Mouse (Mus musculus): ENCODE measurements at regions not wholly inside any gene's neighbourhood (a gene's known extent, or its start where the extent isn't known, plus 50 kb on each side); places are given as distances from the start of the nearest gene placed in this dataset.

GRCm38 (mm10) chr13:112166338-112166802, 121.9 kb upstream of the Ankrd55 start:
- H3K9ac ChIP-seq, result no peak overlapping the region
- H3K4me1 ChIP-seq (replicated peaks), result no peaks in the 10 kb centered on the region
- H3K4me3 ChIP-seq (replicated peaks), result no peak overlapping the region
- no peak for ATAC-seq (ENCODE audit: low read depth)
- H3K9me3 ChIP-seq (replicated peaks), result no peaks in the 10 kb centered on the region
- WGBS (ENCODE audit: insufficient replicate concordance), result 39% methylated on average over 10 of the region's 10 CpGs
- H3K4me2 ChIP-seq, result no peak overlapping the region
- no peak for DNase-seq
- H3K36me3 ChIP-seq, result no peaks in the 10 kb centered on the region
- H3K27me3 ChIP-seq, result no peaks in the 10 kb centered on the region
- H3K27ac ChIP-seq, result no peak overlapping the region

GRCm38 (mm10) chr13:112168468-112168867, 119.8 kb upstream of the Ankrd55 start:
- Histone ChIP-seq H3K27ac (no peak overlapping the region), H3K27me3 (no peaks in the 10 kb centered on the region), H3K4me3 (replicated peaks) (no peak overlapping the region), H3K9me3 (replicated peaks) (no peaks in the 10 kb centered on the region), H3K4me2 (no peak overlapping the region), H3K36me3 (no peaks in the 10 kb centered on the region), H3K4me1 (replicated peaks) (no peaks in the 10 kb centered on the region), H3K9ac (no peak overlapping the region)
- ATAC-seq (ENCODE audit: low read depth), result no peak
- WGBS (ENCODE audit: insufficient replicate concordance), result 43% methylated on average over 3 of the region's 3 CpGs
- no peak for DNase-seq

- DNase-seq, result no peak
- no peaks in the 10 kb centered on the region for H3K27me3 ChIP-seq
- WGBS (ENCODE audit: insufficient replicate concordance), result 69% methylated on average over 3 of the region's 3 CpGs
- no peak for ATAC-seq (ENCODE audit: low read depth)
- H3K4me1 ChIP-seq (replicated peaks), result no peaks in the 10 kb centered on the region
- no peak overlapping the region for H3K27ac ChIP-seq
- no peak overlapping the region for H3K9ac ChIP-seq
- no peak overlapping the region for H3K4me3 ChIP-seq (replicated peaks)
- H3K4me2 ChIP-seq, result no peak overlapping the region
- H3K9me3 ChIP-seq (replicated peaks), result no peaks in the 10 kb centered on the region
- H3K36me3 ChIP-seq, result no peaks in the 10 kb centered on the region
Measured at GRCm38 (mm10) chr13:112170872-112171271, 117.4 kb upstream of the Ankrd55 start.

- Histone ChIP-seq H3K4me3 (replicated peaks) (no peak overlapping the region), H3K4me1 (replicated peaks) (no peaks in the 10 kb centered on the region), H3K9ac (no peak overlapping the region), H3K27ac (no peak overlapping the region), H3K9me3 (replicated peaks) (no peaks in the 10 kb centered on the region), H3K27me3 (no peaks in the 10 kb centered on the region), H3K4me2 (no peak overlapping the region), H3K36me3 (no peaks in the 10 kb centered on the region)
- no peak for DNase-seq
- no peak for ATAC-seq (ENCODE audit: low read depth)
- 71% methylated on average over 11 of the region's 11 CpGs for WGBS (ENCODE audit: insufficient replicate concordance)
Measured at GRCm38 (mm10) chr13:112171940-112172715, 116.1 kb upstream of the Ankrd55 start.

GRCm38 (mm10) chr13:112173973-112174372, 114.3 kb upstream of the Ankrd55 start:
- no peak overlapping the region for H3K27ac ChIP-seq
- 72% methylated on average over 8 of the region's 8 CpGs for WGBS (ENCODE audit: insufficient replicate concordance)
- ATAC-seq (ENCODE audit: low read depth) (no peak), DNase-seq (no peak)
- H3K36me3 ChIP-seq, result no peaks in the 10 kb centered on the region
- no peak overlapping the region for H3K9ac ChIP-seq
- no peaks in the 10 kb centered on the region for H3K4me1 ChIP-seq (replicated peaks)
- H3K4me2 ChIP-seq, result no peak overlapping the region
- H3K27me3 ChIP-seq, result no peaks in the 10 kb centered on the region
- H3K4me3 ChIP-seq (replicated peaks), result no peak overlapping the region
- no peaks in the 10 kb centered on the region for H3K9me3 ChIP-seq (replicated peaks)

- H3K36me3 ChIP-seq, result no peaks in the 10 kb centered on the region
- H3K27ac ChIP-seq, result no peak overlapping the region
- H3K4me2 ChIP-seq, result no peak overlapping the region
- no peak overlapping the region for H3K4me3 ChIP-seq (replicated peaks)
- H3K27me3 ChIP-seq, result no peaks in the 10 kb centered on the region
- no peaks in the 10 kb centered on the region for H3K4me1 ChIP-seq (replicated peaks)
- DNase-seq (no peak), ATAC-seq (ENCODE audit: low read depth) (no peak)
- no peaks in the 10 kb centered on the region for H3K9me3 ChIP-seq (replicated peaks)
- 67% methylated on average over 4 of the region's 4 CpGs for WGBS (ENCODE audit: insufficient replicate concordance)
- H3K9ac ChIP-seq, result no peak overlapping the region
Measured at GRCm38 (mm10) chr13:112178031-112178430, 110.2 kb upstream of the Ankrd55 start.

GRCm38 (mm10) chr13:112183996-112184395, 104.3 kb upstream of the Ankrd55 start:
- no peaks in the 10 kb centered on the region for H3K4me1 ChIP-seq (replicated peaks)
- no peaks in the 10 kb centered on the region for H3K36me3 ChIP-seq
- no peak for DNase-seq
- H3K4me3 ChIP-seq (replicated peaks), result no peak overlapping the region
- H3K27ac ChIP-seq, result no peak overlapping the region
- H3K4me2 ChIP-seq, result no peak overlapping the region
- ATAC-seq (ENCODE audit: low read depth), result no peak
- H3K27me3 ChIP-seq, result no peaks in the 10 kb centered on the region
- H3K9ac ChIP-seq, result no peak overlapping the region
- WGBS (ENCODE audit: insufficient replicate concordance), result 70% methylated on average over 10 of the region's 10 CpGs
- H3K9me3 ChIP-seq (replicated peaks), result no peaks in the 10 kb centered on the region

GRCm38 (mm10) chr13:112185116-112185515, 103.1 kb upstream of the Ankrd55 start:
- Histone ChIP-seq H3K9ac (no peak overlapping the region), H3K36me3 (no peaks in the 10 kb centered on the region), H3K4me1 (replicated peaks) (0 out of 2 replicates have a peak, but pooled peaks cover 5% of the 10 kb centered on the region), H3K4me2 (no peak overlapping the region), H3K4me3 (replicated peaks) (no peak overlapping the region), H3K27ac (no peak overlapping the region), H3K27me3 (no peaks in the 10 kb centered on the region), H3K9me3 (replicated peaks) (no peaks in the 10 kb centered on the region)
- no peak for DNase-seq
- WGBS (ENCODE audit: insufficient replicate concordance), result 33% methylated on average over 9 of the region's 12 CpGs
- no peak for ATAC-seq (ENCODE audit: low read depth)

- Histone ChIP-seq H3K4me1 (replicated peaks) (0 out of 2 replicates have a peak, but pooled peaks cover 5% of the 10 kb centered on the region), H3K36me3 (no peaks in the 10 kb centered on the region), H3K4me2 (no peak overlapping the region), H3K27ac (no peak overlapping the region), H3K4me3 (replicated peaks) (no peak overlapping the region), H3K9me3 (replicated peaks) (no peaks in the 10 kb centered on the region), H3K9ac (no peak overlapping the region), H3K27me3 (no peaks in the 10 kb centered on the region)
- ATAC-seq (ENCODE audit: low read depth) (no peak), DNase-seq (no peak)
- 37% methylated on average over 3 of the region's 3 CpGs for WGBS (ENCODE audit: insufficient replicate concordance)
Measured at GRCm38 (mm10) chr13:112187226-112187625, 101.0 kb upstream of the Ankrd55 start.

- 0 out of 2 replicates have a peak, but pooled peaks cover 9% of the 10 kb centered on the region for H3K4me1 ChIP-seq (replicated peaks)
- no peak overlapping the region for H3K9ac ChIP-seq
- WGBS (ENCODE audit: insufficient replicate concordance), result 73% methylated on average over 7 of the region's 7 CpGs
- H3K27ac ChIP-seq, result no peak overlapping the region
- ATAC-seq (ENCODE audit: low read depth), result no peak
- no peaks in the 10 kb centered on the region for H3K36me3 ChIP-seq
- H3K4me3 ChIP-seq (replicated peaks), result no peak overlapping the region
- no peak overlapping the region for H3K4me2 ChIP-seq
- no peaks in the 10 kb centered on the region for H3K27me3 ChIP-seq
- no peak for DNase-seq
- no peaks in the 10 kb centered on the region for H3K9me3 ChIP-seq (replicated peaks)
Measured at GRCm38 (mm10) chr13:112188313-112188712, 99.9 kb upstream of the Ankrd55 start.

- Histone ChIP-seq H3K4me2 (no peak overlapping the region), H3K9ac (no peak overlapping the region), H3K4me3 (replicated peaks) (no peak overlapping the region), H3K9me3 (replicated peaks) (no peaks in the 10 kb centered on the region), H3K4me1 (replicated peaks) (0 out of 2 replicates have a peak, but pooled peaks cover 9% of the 10 kb centered on the region), H3K27ac (no peak overlapping the region), H3K36me3 (no peaks in the 10 kb centered on the region), H3K27me3 (no peaks in the 10 kb centered on the region)
- no peak for ATAC-seq (ENCODE audit: low read depth)
- 76% methylated on average over 18 of the region's 18 CpGs for WGBS (ENCODE audit: insufficient replicate concordance)
- no peak for DNase-seq
Measured at GRCm38 (mm10) chr13:112188741-112189476, 99.3 kb upstream of the Ankrd55 start.

Measured in liver, embryonic 13.5 days (tissue).